Mouse (Mus musculus) 3134 (cell line): ENCODE data around the gene Galntl6.
"Not testable (repeated sequence)": the region's sequence is repeated elsewhere in the genome, so short reads cannot be mapped to it uniquely, and the experiment has no call there.

Experiments
- DNase-seq: peaks from one replicate; pipeline ENCODE4 v3.0.0-alpha.2; 2011; ENCODE audit warnings: low spot score; ENCODE audit not compliant: insufficient read length; ENCODE audit errors: extremely low read depth

The Galntl6 gene

DNA sequence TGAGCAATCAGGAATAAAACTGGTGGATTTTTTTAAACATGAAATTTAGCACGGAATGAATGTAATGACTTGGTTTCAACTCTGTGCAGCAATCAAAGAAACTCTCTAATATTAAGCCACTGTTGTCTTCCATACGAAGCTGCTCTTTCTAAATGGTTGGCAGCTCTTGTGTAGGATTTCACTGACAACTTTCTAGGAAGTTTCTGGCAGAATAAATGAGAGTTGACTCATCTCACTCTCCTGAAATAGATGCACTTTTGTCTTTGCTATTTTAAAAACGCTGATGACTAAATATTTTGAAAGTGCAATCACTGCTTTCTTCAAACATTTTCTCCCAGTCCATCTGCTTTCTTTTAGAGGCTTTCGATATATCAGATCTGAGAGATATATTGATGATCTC is 256.8 kb downstream of the Galntl6 start:
- DNase-seq, result no peak

- DNase-seq, result no peak
These were observed 306.0 kb downstream of the Galntl6 start for GRCm38 (mm10) chr8:58606451-58606850.

GRCm38 (mm10) chr8:58604751-58605150 is 307.7 kb downstream of the Galntl6 start:
- DNase-seq, result no peak

- no peak for DNase-seq
These were observed 314.6 kb downstream of the Galntl6 start for GRCm38 (mm10) chr8:58597834-58598233.

- DNase-seq, result no peak
These were observed 337.1 kb downstream of the Galntl6 start for GRCm38 (mm10) chr8:58575346-58575745.

DNA sequence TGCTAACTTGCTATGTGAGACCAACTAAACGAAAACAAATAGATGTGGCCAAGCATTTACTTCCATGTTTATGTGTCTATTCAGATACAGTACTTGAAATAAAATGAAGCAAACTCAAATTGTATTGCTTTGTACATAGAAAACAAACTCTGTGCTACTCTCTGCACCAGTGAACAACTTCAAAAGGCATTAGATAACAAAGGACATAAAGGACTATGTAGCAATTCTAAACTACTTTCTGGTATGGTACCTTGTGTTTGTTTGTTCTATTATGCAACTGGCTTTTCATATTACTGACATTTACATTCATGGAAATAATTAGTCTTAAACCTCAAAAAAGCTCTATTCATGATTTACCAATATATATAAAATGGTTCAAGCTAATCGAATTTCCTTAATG is 344.4 kb downstream of the Galntl6 start:
- no peak for DNase-seq

DNA sequence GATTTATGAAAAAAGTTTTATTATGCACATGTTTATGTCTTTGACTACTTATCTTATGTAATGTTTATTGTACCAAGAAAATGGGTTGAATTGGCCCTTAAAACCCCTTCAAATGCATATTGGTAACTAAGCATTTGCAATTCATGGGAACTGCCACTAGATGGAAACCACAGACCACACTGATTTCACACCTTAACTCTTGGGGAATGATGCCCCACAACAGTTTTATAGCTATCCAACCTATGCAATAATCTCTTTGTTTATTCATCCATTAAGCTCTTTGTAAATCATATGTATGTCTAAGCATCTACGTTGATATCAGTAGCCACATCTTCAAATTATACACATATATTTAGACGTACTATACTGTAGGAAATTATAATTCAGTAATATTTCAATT is 346.3 kb downstream of the Galntl6 start:
- DNase-seq, result no peak

DNA sequence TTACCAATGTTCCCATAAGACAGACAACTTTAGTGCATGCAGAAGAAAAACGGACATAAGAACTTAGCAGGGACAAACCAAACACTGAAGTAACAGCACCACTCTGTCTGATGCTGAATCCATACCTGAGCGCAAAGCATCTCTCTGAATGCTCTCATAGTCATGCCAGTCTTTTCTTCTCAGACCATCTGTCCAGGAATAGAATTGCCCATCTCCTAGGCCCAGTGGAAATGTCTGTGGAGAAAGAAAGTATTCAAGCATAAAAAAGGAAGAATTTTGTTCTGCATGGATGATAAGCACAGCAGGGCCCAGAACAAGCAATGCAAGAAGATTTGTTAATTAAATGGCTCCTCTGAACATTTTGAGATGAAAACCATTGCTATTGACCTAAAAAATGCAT is 376.7 kb downstream of the Galntl6 start:
- DNase-seq, result no peak

DNA sequence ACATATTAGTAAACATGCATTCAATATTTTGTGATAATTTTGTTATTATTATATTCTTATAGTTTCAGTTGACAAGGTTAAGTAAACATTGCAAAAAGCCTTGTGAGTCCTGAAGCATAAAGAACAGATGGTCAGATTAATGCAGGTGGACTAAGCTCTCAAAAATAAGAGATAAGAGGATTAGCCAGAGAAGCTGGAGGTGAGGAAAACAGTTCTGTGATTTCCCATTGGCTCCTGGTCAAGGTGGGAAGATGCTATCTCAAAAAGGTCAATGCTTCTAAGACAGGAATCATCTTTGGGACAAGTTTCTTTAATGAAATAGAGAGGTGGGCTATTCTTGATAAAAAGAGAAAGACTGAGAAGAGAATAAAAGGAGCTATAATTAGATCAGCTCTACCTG is 377.8 kb downstream of the Galntl6 start:
- no peak for DNase-seq

DNA sequence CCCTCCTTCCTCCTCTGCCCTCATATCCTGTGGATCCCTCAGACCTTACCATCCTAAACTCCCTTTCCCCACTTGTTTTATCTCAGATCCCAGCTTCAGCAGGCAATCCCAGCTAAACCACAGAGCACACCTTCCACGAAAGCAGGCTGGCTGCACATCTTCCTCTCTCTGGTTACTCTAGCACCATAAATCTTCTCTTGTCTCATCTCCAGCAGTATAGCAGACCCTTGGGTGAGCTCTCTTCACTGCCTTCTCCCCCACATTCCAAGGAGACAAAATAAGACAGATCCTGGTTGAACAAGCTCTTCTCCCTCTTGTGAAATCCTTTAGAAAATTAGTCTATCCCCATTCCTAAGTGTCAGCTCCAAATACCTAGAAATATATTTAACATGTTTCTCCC is 389.0 kb downstream of the Galntl6 start:
- no peak for DNase-seq

DNA sequence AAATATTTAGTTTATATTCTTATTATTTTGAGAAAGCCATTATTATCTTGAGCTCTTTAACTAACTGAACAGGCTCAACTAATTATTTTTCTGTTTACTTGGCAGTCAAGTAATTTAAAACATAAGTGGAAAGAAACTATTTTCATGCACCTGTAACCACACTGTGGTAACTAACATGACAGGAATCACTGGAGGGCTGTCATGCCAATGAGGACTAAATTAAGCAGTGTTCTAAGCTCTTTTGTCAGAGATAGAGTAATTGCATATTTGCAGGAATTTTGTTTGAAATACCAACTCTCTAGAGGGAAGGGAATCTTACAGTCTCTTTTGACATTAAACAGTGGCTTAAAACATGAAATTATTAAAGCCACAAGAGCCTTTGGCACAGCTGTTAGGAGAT is 390.5 kb downstream of the Galntl6 start:
- no peak for DNase-seq

GRCm38 (mm10) chr8:58510516-58510915 is 401.9 kb downstream of the Galntl6 start:
- DNase-seq, result no peak

- no peak for DNase-seq
These were observed 403.4 kb downstream of the Galntl6 start for GRCm38 (mm10) chr8:58509051-58509450.

DNA sequence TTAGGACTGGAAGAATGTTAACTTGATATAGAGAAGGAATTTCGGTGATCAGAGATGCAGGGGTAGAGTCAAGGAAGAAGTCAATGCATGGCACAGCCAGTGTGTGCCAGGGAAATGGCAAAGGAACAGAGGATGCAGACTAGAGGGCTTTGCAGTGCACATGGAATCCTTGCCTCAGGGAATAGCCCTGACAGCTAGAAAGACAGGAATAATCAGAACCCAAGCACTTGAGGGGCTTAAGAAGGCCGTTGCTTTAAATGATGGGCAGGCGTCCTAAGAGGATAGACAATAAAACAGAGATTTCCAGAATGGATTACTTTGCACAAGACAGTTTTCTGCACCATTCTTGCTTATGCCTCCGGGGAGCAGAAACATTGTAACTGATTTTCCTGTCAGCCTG is 425.3 kb downstream of the Galntl6 start:
- no peak for DNase-seq

- DNase-seq, result not testable (repeated sequence)
These were observed 449.1 kb downstream of the Galntl6 start for GRCm38 (mm10) chr8:58463342-58463741.

DNA sequence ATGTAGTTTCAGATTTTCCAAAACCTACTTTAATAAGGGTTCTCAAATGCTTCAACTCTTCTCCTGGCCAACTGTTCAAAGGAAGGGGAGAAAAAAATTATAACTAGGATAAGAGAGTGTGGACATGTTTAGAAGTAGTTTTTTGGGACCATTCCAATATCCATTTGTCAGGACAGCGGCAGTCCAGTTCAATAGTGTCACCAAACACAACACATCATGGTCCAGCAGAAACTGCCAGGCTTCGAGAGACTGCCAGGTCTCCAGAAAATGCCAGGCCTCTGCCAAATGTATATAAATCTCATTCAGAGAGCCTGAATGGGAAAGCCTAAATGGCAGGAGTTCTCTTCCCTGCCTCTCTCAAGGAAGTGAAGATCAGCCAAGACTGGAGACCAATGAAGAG is 469.7 kb downstream of the Galntl6 start:
- no peak for DNase-seq

DNA sequence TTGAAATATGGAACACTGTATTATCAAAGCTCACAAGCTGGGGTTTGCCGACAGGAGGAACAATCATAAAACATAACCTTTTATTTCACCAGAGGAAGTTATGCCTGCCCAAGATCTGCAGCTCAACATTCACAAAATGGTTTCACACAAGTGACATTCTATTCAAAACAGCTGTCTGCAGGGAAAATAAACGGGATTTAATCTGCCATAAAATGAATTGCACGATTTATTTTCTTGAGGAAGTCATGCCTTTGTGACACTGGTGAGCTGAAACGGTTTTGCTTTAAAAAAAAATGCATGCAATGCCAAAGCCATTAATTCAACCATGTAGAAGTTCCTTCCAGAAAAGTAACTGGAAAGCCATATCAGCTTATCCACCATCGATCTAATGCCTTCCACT is 494.0 kb downstream of the Galntl6 start:
- DNase-seq, result no peak

- DNase-seq, result no peak
These were observed 494.9 kb downstream of the Galntl6 start for GRCm38 (mm10) chr8:58417551-58417950.

DNA sequence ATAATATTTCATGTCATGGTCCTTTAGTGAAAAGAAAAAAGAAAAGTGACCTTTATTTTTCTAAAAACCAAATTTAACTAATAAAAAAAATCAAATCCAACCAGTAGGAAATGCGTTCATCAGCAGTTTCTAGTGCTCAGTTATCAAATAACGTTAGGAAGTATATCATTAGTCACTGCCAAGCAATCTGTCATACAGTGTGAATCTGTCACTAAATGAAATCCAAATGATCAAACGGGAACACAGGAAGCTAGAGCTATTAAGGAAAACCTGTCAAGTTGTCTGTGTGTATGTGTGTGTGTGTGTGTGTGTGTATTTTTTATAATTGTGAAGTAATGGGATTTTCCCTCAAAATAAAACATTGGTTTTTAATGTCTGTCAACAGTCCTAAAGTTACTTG is 515.9 kb downstream of the Galntl6 start:
- no peak for DNase-seq

GRCm38 (mm10) chr8:58395879-58396278 is 516.6 kb downstream of the Galntl6 start:
- no peak for DNase-seq

DNA sequence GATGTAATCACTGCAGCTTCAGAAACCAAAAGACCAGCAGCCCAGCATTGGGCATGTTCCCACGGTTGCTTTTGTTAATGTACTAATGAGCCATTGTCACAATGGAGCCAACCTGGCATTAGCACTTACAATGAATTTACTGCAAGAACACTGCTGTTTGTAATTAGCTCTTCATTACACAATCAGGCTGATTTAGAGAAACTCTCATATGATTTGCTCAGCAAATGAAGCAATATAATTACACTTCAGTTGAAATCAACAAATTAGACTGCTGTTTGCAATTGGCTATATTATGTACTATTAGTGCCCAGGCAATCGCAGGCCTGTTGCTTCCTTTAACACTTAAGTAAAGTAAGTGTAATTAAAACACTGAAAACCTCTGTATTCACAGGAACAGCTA is 540.1 kb downstream of the Galntl6 start:
- no peak for DNase-seq

DNA sequence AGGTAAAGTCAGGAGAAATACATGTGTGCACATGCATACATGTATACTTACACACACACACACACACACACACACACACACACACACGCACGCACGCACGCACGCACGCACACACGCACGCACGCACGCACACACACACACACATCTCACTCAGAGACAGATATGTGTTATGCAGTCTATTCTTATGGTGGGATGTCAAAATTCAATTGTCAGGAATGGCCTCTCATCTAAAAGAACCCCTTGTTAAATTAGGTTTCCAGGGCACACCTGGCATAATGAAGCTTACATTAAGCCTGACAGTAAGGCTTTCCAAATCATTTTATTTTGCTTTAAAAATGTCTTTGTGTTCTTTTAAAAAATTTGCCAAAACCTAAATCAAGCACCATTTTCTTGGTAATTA is 540.5 kb downstream of the Galntl6 start:
- DNase-seq, result no peak

GRCm38 (mm10) chr8:58331151-58331550 is 581.3 kb downstream of the Galntl6 start:
- DNase-seq, result no peak

GRCm38 (mm10) chr8:58313482-58313881 is 599.0 kb downstream of the Galntl6 start:
- DNase-seq, result no peak
